In genomic region chr19:60144336-60144989, GRCm38 (mm10) we compare ENCODE assay signal across 8 mouse cellular contexts.
DNase-seq lines count a peak whose midpoint lies in the region; ATAC-seq and TF ChIP-seq lines count a peak whose summit lies in the region.

No protein-coding gene starts in this region.

- peak; percentile 96 for TF ChIP-seq CTCF in lung, embryonic 14.5 days (IDR thresholded peaks at IDR 0.05; ENCODE audit: low read depth)
- no peak for TF ChIP-seq CTCF in thymus, adult 2 months (IDR thresholded peaks at IDR 0.05; ENCODE audit: borderline replicate concordance, control insufficient read depth, extremely low read depth, insufficient read depth, low read length, poor library complexity)

- WGBS in lung, embryonic 14.5 days, result 6% methylated on average over 20 of the region's 20 CpGs
- 4% methylated on average over 20 of the region's 20 CpGs for WGBS in thymus, adult 2 months

- peak overlapping the region; percentile 48; the same call in 1 of the 2 replicates for H3K4me2 ChIP-seq in lung, embryonic 14.5 days

- H3K36me3 ChIP-seq in lung, embryonic 14.5 days (ENCODE audit: insufficient read depth), result no peaks in the 10 kb centered on the region
- H3K36me3 ChIP-seq in thymus, adult 2 months (ENCODE audit: control insufficient read depth, insufficient read depth, low read length), result no peaks in the 10 kb centered on the region

- H3K9me3 ChIP-seq in lung, embryonic 14.5 days (ENCODE audit: low read depth, low read length), result no peaks in the 10 kb centered on the region

- H3K27ac ChIP-seq in lung, embryonic 14.5 days (ENCODE audit: low read depth), result no peak overlapping the region
- no peak overlapping the region for H3K27ac ChIP-seq in thymus, adult 2 months (ENCODE audit: control insufficient read depth, insufficient read depth, low read length)

- no peak overlapping the region for H3K9ac ChIP-seq in lung, embryonic 14.5 days

- H3K4me1 ChIP-seq in lung, embryonic 14.5 days (ENCODE audit: insufficient read depth), result no peaks in the 10 kb centered on the region
- H3K4me1 ChIP-seq in thymus, adult 2 months (replicated peaks; ENCODE audit: control insufficient read depth, insufficient read depth, low read length), result no peaks in the 10 kb centered on the region

- H3K4me3 ChIP-seq in lung, embryonic 14.5 days (ENCODE audit: low read depth, low read length), result no peak overlapping the region
- no peak overlapping the region for H3K4me3 ChIP-seq in thymus, adult 2 months (ENCODE audit: control insufficient read depth, insufficient read depth, low read length)

- peaks cover 37% of the 10 kb centered on the region for H3K27me3 ChIP-seq in lung, embryonic 14.5 days (ENCODE audit: insufficient read depth, low read length)
- no peaks in the 10 kb centered on the region for H3K27me3 ChIP-seq in thymus, adult 2 months (ENCODE audit: control insufficient read depth, insufficient read depth, low read length)

- DNase-seq in Muller cell, postnatal 12 days (ENCODE audit: inconsistent ontology term), result peak; percentile 79
- DNase-seq in cerebellum, adult 9-10 months, result peak; percentile 68
- peak; percentile 68 to 78 for DNase-seq in layer of hippocampus, adult 8-10 months (ENCODE audit: low spot score in 2 of 2)
- peak; percentile 96 for DNase-seq in lung, embryonic 14.5 days
- peak; percentile 68 for DNase-seq in ovary, adult 18-20 months (ENCODE audit: low spot score)
- DNase-seq in thymus, adult 2 months, result peak; percentile 75

- TF ChIP-seq POLR2A in thymus, adult 2 months (IDR thresholded peaks at IDR 0.05; ENCODE audit: control insufficient read depth, extremely low read depth, insufficient read depth, low read length, poor library complexity), result no peak

- peak; percentile 98 for ATAC-seq in frontal cortex, adult (ENCODE audit: low TSS enrichment)
- ATAC-seq in hematopoietic stem cell, adult 5-6 weeks (replicated peaks in 1 of 2; ENCODE audit: insufficient read depth in 1 of 2, low FRiP score in 2 of 2, low TSS enrichment in 1 of 2, low read depth in 1 of 2, poor library complexity in 2 of 2, severe bottlenecking in 2 of 2), result peak; percentile 90 to 93
- ATAC-seq in lung, embryonic 14.5 days (ENCODE audit: insufficient read depth), result peak; percentile 88
